Mouse (Mus musculus) testis, postnatal 10 days (tissue): Measurements from ENCODE around the gene Wbp4.
"Not testable (repeated sequence)": the region's sequence is repeated elsewhere in the genome, so short reads cannot be mapped to it uniquely, and the experiment has no call there.

Experiments
- DNase-seq: peaks from one replicate; pipeline ENCODE4 v3.0.0; 2021; ENCODE audit warnings: low spot score

Wbp4 gene

GRCm38 (mm10) chr14:79481339-79482151 is at the start of gene Wbp4:
TSS of gene Wbp4 (minus strand) at chr14:79481520.
- DNase-seq, result peak; percentile 94

GRCm38 (mm10) chr14:79530761-79531160 is 49.4 kb upstream of the Wbp4 start:
- DNase-seq, result no peak

GRCm38 (mm10) chr14:79529581-79530554 is 48.5 kb upstream of the Wbp4 start:
- no peak for DNase-seq

- DNase-seq, result no peak
Measured at GRCm38 (mm10) chr14:79527704-79528103, 46.4 kb upstream of the Wbp4 start.

GRCm38 (mm10) chr14:79526106-79526505 is 44.8 kb upstream of the Wbp4 start:
- DNase-seq, result not testable (repeated sequence)

- no peak for DNase-seq
Measured at GRCm38 (mm10) chr14:79522387-79522786, 41.1 kb upstream of the Wbp4 start.

GRCm38 (mm10) chr14:79521471-79522117 is 40.3 kb upstream of the Wbp4 start:
- no peak for DNase-seq

GRCm38 (mm10) chr14:79521056-79521455 is 39.7 kb upstream of the Wbp4 start:
- DNase-seq, result no peak

GRCm38 (mm10) chr14:79520612-79521011 is 39.3 kb upstream of the Wbp4 start:
- DNase-seq, result no peak

- DNase-seq, result no peak
Measured at GRCm38 (mm10) chr14:79519663-79519975, 38.3 kb upstream of the Wbp4 start.

GRCm38 (mm10) chr14:79518761-79519662 is 37.7 kb upstream of the Wbp4 start:
- no peak for DNase-seq

GRCm38 (mm10) chr14:79518123-79518522 is 36.8 kb upstream of the Wbp4 start:
- no peak for DNase-seq

GRCm38 (mm10) chr14:79517185-79517740 is 35.9 kb upstream of the Wbp4 start:
- DNase-seq, result no peak

- no peak for DNase-seq
Measured at GRCm38 (mm10) chr14:79516751-79517150, 35.4 kb upstream of the Wbp4 start.

GRCm38 (mm10) chr14:79516243-79516610 is 34.9 kb upstream of the Wbp4 start:
- DNase-seq, result no peak

GRCm38 (mm10) chr14:79515511-79516242 is 34.4 kb upstream of the Wbp4 start:
- DNase-seq, result no peak

- no peak for DNase-seq
Measured at GRCm38 (mm10) chr14:79515100-79515499, 33.8 kb upstream of the Wbp4 start.

- DNase-seq, result no peak
Measured at GRCm38 (mm10) chr14:79513951-79514350, 32.6 kb upstream of the Wbp4 start.

- DNase-seq, result no peak
Measured at GRCm38 (mm10) chr14:79511521-79511920, 30.2 kb upstream of the Wbp4 start.

GRCm38 (mm10) chr14:79508662-79509305 is 27.5 kb upstream of the Wbp4 start:
- DNase-seq, result no peak
